Mouse (Mus musculus) hindbrain, postnatal 0 days (tissue): ENCODE measurements around the gene Ccs. TPM values are rescaled to one million over a fixed set of nuclear protein-coding genes. Genes with fewer than 3 reads are reported as not detected.

Experiments used
- ATAC-seq: fragments of 200-750 bp; cut with Nextera tagmentation; 2 replicates; pipeline ENCODE4 v1.8.0; 2017; ENCODE audit warnings: mild to moderate bottlenecking, moderate TSS enrichment, moderate library complexity
- DNase-seq: peaks from one replicate; pipeline ENCODE4 v3.0.0-alpha.2; 2015; ENCODE audit warnings: low spot score
- H3K27ac ChIP-seq: fragments of 300-500 bp; sonication (generic); 2 replicates; pipeline ENCODE4 v1.5.1; 2014; ENCODE audit warnings: mild to moderate bottlenecking
- H3K27me3 ChIP-seq: fragments of 300-500 bp; sonication (generic); 2 replicates; pipeline ENCODE4 v1.6.1; 2014; ENCODE audit warnings: low read length, mixed read lengths; ENCODE audit not compliant: insufficient read depth
- H3K36me3 ChIP-seq: fragments of 300-500 bp; sonication (generic); 2 replicates; pipeline ENCODE4 v1.6.1; 2014; ENCODE audit warnings: low read length, mixed read lengths; ENCODE audit not compliant: insufficient read depth
- H3K4me1 ChIP-seq: fragments of 300-500 bp; sonication (generic); 2 replicates; pipeline ENCODE4 v1.6.1; 2014; ENCODE audit warnings: antibody characterized with exemption, low read length, mixed read lengths; ENCODE audit not compliant: insufficient read depth
- H3K4me2 ChIP-seq: fragments of 300-500 bp; sonication (generic); 2 replicates; pipeline ENCODE4 v1.6.1; 2014; ENCODE audit warnings: low read depth, mild to moderate bottlenecking, low read length, moderate library complexity, mixed read lengths
- H3K4me3 ChIP-seq: fragments of 300-500 bp; sonication (generic); 2 replicates; pipeline ENCODE4 v1.5.1; 2014; ENCODE audit warnings: low read length
- H3K9ac ChIP-seq: fragments of 300-500 bp; sonication (generic); replicated peaks from 2 replicates; pipeline ENCODE4 v1.6.1; 2014; ENCODE audit warnings: mild to moderate bottlenecking, low read length, moderate library complexity, mixed read lengths
- H3K9me3 ChIP-seq: fragments of 300-500 bp; sonication (generic); 2 replicates; pipeline ENCODE4 v1.6.1; 2016; ENCODE audit warnings: low read length, mixed read lengths
- CTCF ChIP-seq: IDR thresholded peaks from 2 replicates; pipeline ENCODE4 v1.5.1; 2016; ENCODE audit warnings: antibody characterized with exemption, control low read depth, low read depth
- WGBS: fragments of 180-500 bp; shearing (Covaris S2); extraction: QIAGEN DNeasy Blood & Tissue Kit; methylation state at CpG from one replicate; pipeline ENCODE4 v1.1.7; 2014; 5-methylcytosine and 5-hydroxymethylcytosine counted together
- polyA plus RNA-seq: library from polyadenylated mRNA; unstranded; fragments of >200 nt; fragmentation: Nextera tagmentation; extraction: Ambion mirVana; gene quantifications from 2 replicates; pipeline ENCODE4 v1.2.1, GENCODE M21; 2015
- total RNA-seq: library from RNA; depleted of rRNA; stranded (reverse); fragments of >200 nt; gene quantifications from 2 replicates; pipeline ENCODE4 v1.2.3, GENCODE M21; 2014

Ccs gene
- total and polyA plus RNA-seq, 2 experiments from 2014 or later = 32.0 to 51.1 TPM

GRCm38 (mm10) chr19:4810746-4811062, 28.4 kb downstream of the Ccs start:
- H3K9ac ChIP-seq = peak overlapping the region; percentile 71
- no peak for TF ChIP-seq CTCF
- H3K4me2 ChIP-seq = peak overlapping the region; percentile 92
- peak overlapping the region; percentile 83 for H3K4me3 ChIP-seq
- H3K9me3 ChIP-seq = no peaks in the 10 kb centered on the region
- no peak for ATAC-seq
- peaks cover 12% of the 10 kb centered on the region; the same call in 1 of the 2 replicates for H3K4me1 ChIP-seq
- H3K27ac ChIP-seq = peak overlapping the region; percentile 95
- no peak for DNase-seq
- H3K27me3 ChIP-seq = no peaks in the 10 kb centered on the region
- WGBS = 0% methylated on average over 17 of the region's 17 CpGs
- H3K36me3 ChIP-seq = no peaks in the 10 kb centered on the region

- no peak for ATAC-seq
- under 1% methylated on average over 14 of the region's 14 CpGs for WGBS
- H3K9ac ChIP-seq = peak overlapping the region; percentile 71
- TF ChIP-seq CTCF = no peak
- peak overlapping the region; percentile 92 for H3K4me2 ChIP-seq
- peak overlapping the region; percentile 83 for H3K4me3 ChIP-seq
- H3K27ac ChIP-seq = peak overlapping the region; percentile 95
- H3K27me3 ChIP-seq = no peaks in the 10 kb centered on the region
- no peaks in the 10 kb centered on the region for H3K9me3 ChIP-seq
- no peaks in the 10 kb centered on the region for H3K36me3 ChIP-seq
- H3K4me1 ChIP-seq = peaks cover 12% of the 10 kb centered on the region; the same call in 1 of the 2 replicates
- no peak for DNase-seq
Measured at GRCm38 (mm10) chr19:4810309-4810708, 28.8 kb downstream of the Ccs start.

GRCm38 (mm10) chr19:4803283-4803682, 35.8 kb downstream of the Ccs start:
- H3K27ac ChIP-seq = peak overlapping the region; percentile 15; the same call in 1 of the 2 replicates
- TF ChIP-seq CTCF = no peak
- H3K4me3 ChIP-seq = no peak overlapping the region
- peak; percentile 5 for DNase-seq
- WGBS = 69% methylated on average over 10 of the region's 10 CpGs
- H3K36me3 ChIP-seq = peaks cover 33% of the 10 kb centered on the region
- H3K9ac ChIP-seq = no peak overlapping the region
- H3K9me3 ChIP-seq = no peaks in the 10 kb centered on the region
- no peaks in the 10 kb centered on the region for H3K27me3 ChIP-seq
- 0 out of 2 replicates have a peak, but pooled peaks have one; percentile 40 for ATAC-seq
- H3K4me2 ChIP-seq = no peak overlapping the region
- peaks cover under 1% of the 10 kb centered on the region; the same call in 1 of the 2 replicates for H3K4me1 ChIP-seq

GRCm38 (mm10) chr19:4802691-4803091, 36.4 kb downstream of the Ccs start:
- Histone ChIP-seq H3K9ac (no peak overlapping the region), H3K27ac (no peak overlapping the region; the same call in 1 of the 2 replicates), H3K4me1 (no peaks in the 10 kb centered on the region; the same call in 1 of the 2 replicates), H3K4me3 (no peak overlapping the region), H3K27me3 (no peaks in the 10 kb centered on the region), H3K36me3 (peaks cover 33% of the 10 kb centered on the region), H3K9me3 (no peaks in the 10 kb centered on the region), H3K4me2 (no peak overlapping the region)
- ATAC-seq (peak; percentile 77), DNase-seq (peak; percentile 51)
- no peak for TF ChIP-seq CTCF
- WGBS = 66% methylated on average over 7 of the region's 7 CpGs

- Histone ChIP-seq H3K4me3 (no peak overlapping the region), H3K4me2 (no peak overlapping the region), H3K9me3 (no peaks in the 10 kb centered on the region), H3K4me1 (no peaks in the 10 kb centered on the region; the same call in 1 of the 2 replicates), H3K27me3 (no peaks in the 10 kb centered on the region), H3K9ac (no peak overlapping the region), H3K27ac (no peak overlapping the region), H3K36me3 (peaks cover 33% of the 10 kb centered on the region)
- ATAC-seq = no peak
- DNase-seq = no peak
- WGBS = 91% methylated on average over 5 of the region's 5 CpGs
- TF ChIP-seq CTCF = no peak
Measured at GRCm38 (mm10) chr19:4799083-4799482, 40.0 kb downstream of the Ccs start.

GRCm38 (mm10) chr19:4797846-4798245, 41.3 kb downstream of the Ccs start:
- WGBS = 97% methylated on average over 2 of the region's 2 CpGs
- ATAC-seq (no peak), DNase-seq (no peak)
- no peak overlapping the region for H3K27ac ChIP-seq
- H3K4me1 ChIP-seq = no peaks in the 10 kb centered on the region; the same call in 1 of the 2 replicates
- H3K27me3 ChIP-seq = no peaks in the 10 kb centered on the region
- no peak overlapping the region for H3K9ac ChIP-seq
- H3K36me3 ChIP-seq = peaks cover 29% of the 10 kb centered on the region
- TF ChIP-seq CTCF = no peak
- no peaks in the 10 kb centered on the region for H3K9me3 ChIP-seq
- H3K4me2 ChIP-seq = no peak overlapping the region
- H3K4me3 ChIP-seq = no peak overlapping the region

GRCm38 (mm10) chr19:4795929-4796328, 43.2 kb downstream of the Ccs start:
- Histone ChIP-seq H3K27me3 (no peaks in the 10 kb centered on the region), H3K4me1 (no peaks in the 10 kb centered on the region; the same call in 1 of the 2 replicates), H3K9ac (no peak overlapping the region), H3K27ac (no peak overlapping the region), H3K9me3 (no peaks in the 10 kb centered on the region), H3K36me3 (peaks cover 10% of the 10 kb centered on the region; the same call in 1 of the 2 replicates), H3K4me3 (no peak overlapping the region), H3K4me2 (no peak overlapping the region)
- 78% methylated on average over 1 of the region's 1 CpGs for WGBS
- ATAC-seq (no peak), DNase-seq (no peak)
- TF ChIP-seq CTCF = no peak
